Mouse (Mus musculus) spleen, adult 2 months (tissue): ENCODE results near the gene Cfb.

ENCODE experiments used
- CTCF ChIP-seq: fragments of 200-500 bp; IDR thresholded peaks from 2 replicates; pipeline ENCODE4 v1.5.1; 2011; ENCODE audit warnings: mild to moderate bottlenecking, inconsistent platforms; ENCODE audit not compliant: insufficient read depth, insufficient read length, insufficient replicate concordance; ENCODE audit errors: extremely low read depth
- POLR2A ChIP-seq: fragments of 200-500 bp; IDR thresholded peaks from 2 replicates; pipeline ENCODE4 v1.6.1; 2011; ENCODE audit warnings: low read depth, low read length, inconsistent platforms

- TF ChIP-seq CTCF (no peak), POLR2A (no peak)
Measured at GRCm38 (mm10) chr17:34893072-34893824, 30.9 kb upstream of the Cfb start.
